Mouse (Mus musculus) embryonic fibroblast, embryonic 13.5 days (primary cell): ENCODE measurements around the gene Sync.

ENCODE experiments used
- CTCF ChIP-seq: IDR thresholded peaks from 2 replicates; pipeline ENCODE4 v1.5.1; 2011; ENCODE audit warnings: mild to moderate bottlenecking, control low read depth, low read length, moderate library complexity, borderline replicate concordance; ENCODE audit not compliant: insufficient read depth
- POLR2A ChIP-seq: IDR thresholded peaks from 2 replicates; pipeline ENCODE4 v1.6.1; 2011; ENCODE audit warnings: low read depth, mild to moderate bottlenecking, control low read depth, low read length, moderate library complexity

DNA sequence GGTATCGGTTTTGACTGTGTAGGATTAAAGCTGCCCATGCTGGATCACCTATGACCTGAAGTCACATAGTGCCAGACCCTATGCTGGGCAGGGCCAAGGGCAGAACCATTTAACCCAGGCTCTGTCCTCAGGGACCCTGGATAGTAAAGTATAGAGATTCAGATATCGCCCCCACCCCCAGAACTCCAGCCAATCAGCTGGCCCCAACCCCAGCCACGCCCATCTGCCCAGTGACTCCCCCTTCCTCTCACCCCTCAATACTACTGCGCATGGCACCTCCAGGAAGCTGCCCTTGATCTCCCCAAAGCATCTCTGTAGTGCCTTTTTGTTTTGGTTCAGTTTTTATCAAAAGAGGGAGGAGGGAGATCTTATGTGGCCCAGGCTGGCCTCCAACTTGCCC, 44.7 kb upstream of the Sync start:
- no peak for TF ChIP-seq CTCF
- TF ChIP-seq POLR2A: no peak
